Mouse (Mus musculus): ENCODE measurements at regions not wholly inside any gene's neighbourhood (a gene's known extent, or its start where the extent isn't known, plus 50 kb on each side); places are given as distances from the start of the nearest gene placed in this dataset.

- DNase-seq (ENCODE audit: low spot score), result no peak
These were observed 68.3 kb upstream of the Frg1 start for GRCm38 (mm10) chr8:41485163-41485562.

- DNase-seq (ENCODE audit: low spot score), result no peak
These were observed 66.4 kb upstream of the Frg1 start for GRCm38 (mm10) chr8:41483297-41483696.

DNA sequence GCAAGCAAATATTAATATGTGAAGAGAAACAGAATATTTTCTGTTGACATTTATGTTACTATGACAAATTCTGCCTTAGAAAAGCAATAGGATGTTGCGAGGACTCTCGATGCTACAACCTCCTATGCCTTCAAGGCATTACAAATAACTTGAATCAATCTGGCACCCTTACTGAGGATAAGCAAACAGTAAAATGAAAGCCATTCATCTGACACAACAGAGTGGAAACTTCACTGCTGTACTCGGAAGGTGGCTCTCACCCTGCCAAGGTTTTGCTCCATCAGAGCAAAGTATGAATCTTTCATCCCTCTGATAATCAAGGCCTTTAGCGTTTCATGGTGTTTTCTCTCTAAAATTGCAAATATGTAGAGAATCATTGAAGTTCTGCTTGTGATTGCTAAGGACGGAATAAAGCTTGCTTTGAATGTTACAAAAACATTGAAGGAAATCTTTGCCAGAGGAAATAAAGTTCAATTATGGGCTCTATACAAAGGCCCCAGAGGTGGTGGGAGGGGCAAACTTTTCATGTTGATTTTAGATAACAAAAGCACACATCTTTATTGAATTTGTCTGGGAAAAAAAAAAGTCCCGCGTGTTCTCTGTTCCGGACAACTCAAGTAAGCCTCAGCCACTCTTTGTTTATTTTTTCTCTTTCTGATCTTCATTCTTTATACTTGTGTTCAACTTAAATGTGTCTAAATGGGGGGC lies 56.3 kb upstream of the Frg1 start:
- DNase-seq (ENCODE audit: low spot score), result no peak

- DNase-seq (ENCODE audit: low spot score), result no peak
These were observed 55.4 kb upstream of the Frg1 start for GRCm38 (mm10) chr8:41472233-41472632.
